Mouse (Mus musculus): ENCODE results near the gene Naaladl2.

- TF ChIP-seq CTCF (conservative IDR thresholded peaks at IDR 0.05; ENCODE audit: low read length) (no peak), NANOG (IDR thresholded peaks at IDR 0.05; ENCODE audit: borderline replicate concordance, low read length) (no peak), POU5F1 (IDR thresholded peaks at IDR 0.05; ENCODE audit: borderline replicate concordance, low read length) (no peak)
Observed at GRCm38 (mm10) chr3:24778416-24778815, 365.6 kb downstream of the Naaladl2 start.
